Mouse (Mus musculus) hindbrain, embryonic 13.5 days (tissue): ENCODE results near the gene Cyp4x1. TPM values are rescaled to one million over a fixed set of nuclear protein-coding genes. Genes with fewer than 3 reads are reported as not detected.

Experiments used
- ATAC-seq: fragments of 200-750 bp; cut with Nextera tagmentation; 2 replicates; pipeline ENCODE4 v1.8.0; 2017; ENCODE audit warnings: moderate TSS enrichment; ENCODE audit not compliant: low FRiP score
- H3K27ac ChIP-seq: fragments of 300-500 bp; sonication (generic); 2 replicates; pipeline ENCODE4 v1.5.1; 2015; ENCODE audit warnings: inconsistent platforms, mild to moderate bottlenecking, moderate library complexity
- H3K27me3 ChIP-seq: fragments of 300-500 bp; sonication (generic); 2 replicates; pipeline ENCODE4 v1.6.1; 2015; ENCODE audit warnings: mild to moderate bottlenecking, inconsistent platforms
- H3K36me3 ChIP-seq: fragments of 300-500 bp; sonication (generic); 2 replicates; pipeline ENCODE4 v1.6.1; 2015; ENCODE audit warnings: mild to moderate bottlenecking, inconsistent platforms
- H3K4me1 ChIP-seq: fragments of 300-500 bp; sonication (generic); replicated peaks from 2 replicates; pipeline ENCODE4 v1.6.1; 2015; ENCODE audit warnings: inconsistent platforms
- H3K4me2 ChIP-seq: fragments of 300-500 bp; sonication (generic); 2 replicates; pipeline ENCODE4 v1.6.1; 2015; ENCODE audit warnings: inconsistent platforms, mild to moderate bottlenecking, moderate library complexity
- H3K4me3 ChIP-seq: fragments of 300-500 bp; sonication (generic); 2 replicates; pipeline ENCODE4 v1.5.1; 2015; ENCODE audit warnings: mild to moderate bottlenecking, inconsistent platforms
- H3K9ac ChIP-seq: fragments of 300-500 bp; sonication (generic); 2 replicates; pipeline ENCODE4 v1.6.1; 2015; ENCODE audit warnings: mild to moderate bottlenecking, inconsistent platforms
- H3K9me3 ChIP-seq: fragments of 300-500 bp; sonication (generic); 2 replicates; pipeline ENCODE4 v1.6.1; 2016; ENCODE audit warnings: inconsistent platforms
- WGBS: fragments of 180-500 bp; shearing (Covaris S2); methylation state at CpG from one replicate; pipeline ENCODE4 v1.1.7; 2015; 5-methylcytosine and 5-hydroxymethylcytosine counted together
- polyA plus RNA-seq: library from polyadenylated mRNA; unstranded; fragments of >200 nt; fragmentation: Nextera tagmentation; extraction: Ambion mirVana; gene quantifications from 2 replicates; pipeline ENCODE4 v1.2.1, GENCODE M21; 2015

The Cyp4x1 gene
- polyA plus RNA-seq, 1 experiment from 2014 or later, result 5.9 TPM

GRCm38 (mm10) chr4:115086763-115087415, 47.2 kb downstream of the Cyp4x1 start:
- no peak overlapping the region for H3K27ac ChIP-seq
- peaks cover 68% of the 10 kb centered on the region for H3K27me3 ChIP-seq
- no peak overlapping the region for H3K9ac ChIP-seq
- no peaks in the 10 kb centered on the region for H3K36me3 ChIP-seq
- H3K9me3 ChIP-seq, result no peaks in the 10 kb centered on the region
- 41% methylated on average over 3 of the region's 3 CpGs for WGBS
- H3K4me3 ChIP-seq, result no peak overlapping the region
- no peak overlapping the region for H3K4me2 ChIP-seq
- no peaks in the 10 kb centered on the region for H3K4me1 ChIP-seq
- ATAC-seq, result no peak

- H3K9me3 ChIP-seq, result no peaks in the 10 kb centered on the region
- 70% methylated on average over 4 of the region's 4 CpGs for WGBS
These were observed 47.8 kb downstream of the Cyp4x1 start for GRCm38 (mm10) chr4:115086257-115086656.

GRCm38 (mm10) chr4:115085522-115086095, 48.5 kb downstream of the Cyp4x1 start:
- peaks cover 72% of the 10 kb centered on the region for H3K27me3 ChIP-seq
- H3K9me3 ChIP-seq, result no peaks in the 10 kb centered on the region
- no peak overlapping the region for H3K4me2 ChIP-seq
- no peak overlapping the region for H3K4me3 ChIP-seq
- 24% methylated on average over 6 of the region's 6 CpGs for WGBS
- ATAC-seq, result peak; percentile 22; the same call in 1 of the 2 replicates
- H3K27ac ChIP-seq, result no peak overlapping the region
- H3K36me3 ChIP-seq, result no peaks in the 10 kb centered on the region
- no peaks in the 10 kb centered on the region for H3K4me1 ChIP-seq
- H3K9ac ChIP-seq, result no peak overlapping the region

More at GRCm38 (mm10) chr4:115086257-115086656, 47.8 kb downstream of the Cyp4x1 start:
- H3K9ac ChIP-seq, result no peak overlapping the region
- H3K27ac ChIP-seq, result no peak overlapping the region
- H3K4me3 ChIP-seq, result no peak overlapping the region
- H3K4me1 ChIP-seq, result no peaks in the 10 kb centered on the region
- no peak for ATAC-seq
- peaks cover 73% of the 10 kb centered on the region for H3K27me3 ChIP-seq
- H3K36me3 ChIP-seq, result no peaks in the 10 kb centered on the region
- H3K4me2 ChIP-seq, result no peak overlapping the region

DNA sequence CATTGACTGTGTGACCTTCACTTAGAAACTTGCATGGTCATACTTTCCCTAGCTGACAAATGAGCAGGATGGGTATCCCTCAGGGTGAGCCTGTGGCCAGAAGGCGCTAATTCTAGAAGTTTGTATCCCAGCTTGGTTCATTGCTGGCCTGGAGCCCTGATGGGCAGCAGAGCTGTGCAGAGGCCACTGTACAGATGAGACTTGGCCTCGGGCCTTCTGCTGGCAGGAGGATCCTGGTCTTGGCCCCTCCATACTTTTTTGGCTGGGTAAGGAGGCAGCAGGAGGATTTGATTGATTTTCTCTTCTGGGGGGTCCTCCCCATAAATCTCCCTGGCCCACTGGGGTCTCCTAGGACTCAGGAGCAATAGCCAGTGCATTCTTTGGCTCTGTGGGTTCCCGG, 51.0 kb downstream of the Cyp4x1 start:
- WGBS, result 81% methylated on average over 3 of the region's 3 CpGs

GRCm38 (mm10) chr4:115079821-115080349, 54.2 kb downstream of the Cyp4x1 start:
- Histone ChIP-seq H3K27me3 (peaks cover 49% of the 10 kb centered on the region), H3K4me1 (peaks cover 20% of the 10 kb centered on the region), H3K4me3 (no peak overlapping the region), H3K4me2 (no peak overlapping the region), H3K9me3 (no peaks in the 10 kb centered on the region), H3K27ac (peak overlapping the region; percentile 52), H3K36me3 (no peaks in the 10 kb centered on the region), H3K9ac (peak overlapping the region; percentile 55)
- 12% methylated on average over 5 of the region's 5 CpGs for WGBS
- peak; percentile 18; the same call in 1 of the 2 replicates for ATAC-seq

More for the DNA sequence above, 51.0 kb downstream of the Cyp4x1 start:
- H3K4me1 ChIP-seq, result peaks cover 20% of the 10 kb centered on the region
- no peak overlapping the region for H3K4me3 ChIP-seq
- peaks cover 48% of the 10 kb centered on the region for H3K27me3 ChIP-seq
- H3K36me3 ChIP-seq, result no peaks in the 10 kb centered on the region
- ATAC-seq, result no peak
- H3K9me3 ChIP-seq, result no peaks in the 10 kb centered on the region
- H3K9ac ChIP-seq, result no peak overlapping the region
- no peak overlapping the region for H3K4me2 ChIP-seq
- H3K27ac ChIP-seq, result no peak overlapping the region

GRCm38 (mm10) chr4:115078892-115079820, 54.9 kb downstream of the Cyp4x1 start:
- H3K4me1 ChIP-seq, result peaks cover 20% of the 10 kb centered on the region
- H3K27ac ChIP-seq, result peak overlapping the region; percentile 52
- H3K4me2 ChIP-seq, result 0 out of 2 replicates have a peak overlapping the region, but pooled peaks have one; percentile 6
- H3K9ac ChIP-seq, result peak overlapping the region; percentile 55
- no peaks in the 10 kb centered on the region for H3K9me3 ChIP-seq
- WGBS, result 15% methylated on average over 10 of the region's 10 CpGs
- ATAC-seq, result peak; percentile 86
- H3K4me3 ChIP-seq, result no peak overlapping the region
- H3K36me3 ChIP-seq, result no peaks in the 10 kb centered on the region
- peaks cover 48% of the 10 kb centered on the region for H3K27me3 ChIP-seq

DNA sequence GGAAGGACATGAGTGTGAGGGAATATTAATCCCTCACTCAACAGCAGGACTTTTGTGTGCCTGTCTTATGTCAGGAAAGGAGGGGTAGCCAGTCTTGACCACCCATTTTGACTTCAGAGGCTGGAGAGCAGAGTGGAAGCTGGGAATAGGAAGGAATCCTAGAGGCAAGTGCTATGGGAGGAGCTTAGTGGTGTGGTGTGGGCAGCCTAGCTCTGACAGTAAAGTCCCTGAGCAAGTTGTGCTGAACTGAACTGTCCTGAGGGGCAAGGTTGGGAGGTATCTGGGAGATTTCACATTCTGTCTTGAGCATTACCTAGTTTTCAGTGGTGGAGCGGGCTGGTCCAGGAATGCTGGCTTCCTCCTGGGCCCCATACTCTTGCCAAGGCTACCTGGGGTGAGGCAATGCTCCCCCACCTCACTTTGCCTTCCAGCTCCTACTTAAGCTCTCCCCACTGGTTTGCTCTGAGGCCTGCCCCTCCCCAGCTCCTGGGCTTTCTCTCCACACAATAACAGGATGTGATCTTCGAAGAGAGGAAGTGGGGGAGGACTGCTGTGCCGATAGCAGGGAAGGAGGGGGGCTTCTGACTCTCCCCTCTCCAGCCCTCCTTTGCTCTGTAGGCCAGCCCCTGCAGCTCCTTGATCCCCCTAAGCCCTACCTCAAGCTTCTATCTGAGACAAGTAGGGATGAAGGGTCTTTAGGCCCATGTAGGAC, 58.7 kb downstream of the Cyp4x1 start:
- Histone ChIP-seq H3K4me2 (no peak overlapping the region), H3K27me3 (peaks cover 32% of the 10 kb centered on the region), H3K27ac (0 out of 2 replicates have a peak overlapping the region, but pooled peaks have one; percentile 12), H3K4me3 (no peak overlapping the region), H3K4me1 (peaks cover 20% of the 10 kb centered on the region), H3K36me3 (no peaks in the 10 kb centered on the region), H3K9me3 (no peaks in the 10 kb centered on the region), H3K9ac (no peak overlapping the region)
- 34% methylated on average over 3 of the region's 3 CpGs for WGBS
- ATAC-seq, result no peak

DNA sequence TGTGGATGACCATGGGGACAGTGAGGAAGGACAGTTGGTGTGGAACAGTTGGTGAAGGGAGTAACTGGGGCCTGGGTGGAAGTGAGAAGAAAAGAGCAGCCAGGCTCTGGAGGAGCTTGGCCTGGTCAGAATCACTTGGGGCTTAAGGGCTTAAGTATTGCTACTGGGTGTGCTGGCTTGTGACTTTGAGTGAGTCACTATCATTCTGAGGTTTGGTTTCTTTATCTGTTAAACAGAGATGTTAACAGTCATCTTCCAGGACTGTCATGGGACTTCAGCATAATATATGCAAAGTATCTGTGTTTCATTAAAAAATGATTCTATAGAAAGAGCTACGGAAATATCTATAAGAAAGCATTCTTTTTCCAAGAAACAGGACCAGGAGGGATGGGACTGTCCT, 59.3 kb downstream of the Cyp4x1 start:
- H3K4me2 ChIP-seq, result no peak overlapping the region
- H3K4me1 ChIP-seq, result peaks cover 16% of the 10 kb centered on the region
- H3K27ac ChIP-seq, result no peak overlapping the region
- H3K27me3 ChIP-seq, result peaks cover 32% of the 10 kb centered on the region
- ATAC-seq, result no peak
- 93% methylated on average over 1 of the region's 1 CpGs for WGBS
- H3K9ac ChIP-seq, result no peak overlapping the region
- no peaks in the 10 kb centered on the region for H3K36me3 ChIP-seq
- no peaks in the 10 kb centered on the region for H3K9me3 ChIP-seq
- H3K4me3 ChIP-seq, result no peak overlapping the region

DNA sequence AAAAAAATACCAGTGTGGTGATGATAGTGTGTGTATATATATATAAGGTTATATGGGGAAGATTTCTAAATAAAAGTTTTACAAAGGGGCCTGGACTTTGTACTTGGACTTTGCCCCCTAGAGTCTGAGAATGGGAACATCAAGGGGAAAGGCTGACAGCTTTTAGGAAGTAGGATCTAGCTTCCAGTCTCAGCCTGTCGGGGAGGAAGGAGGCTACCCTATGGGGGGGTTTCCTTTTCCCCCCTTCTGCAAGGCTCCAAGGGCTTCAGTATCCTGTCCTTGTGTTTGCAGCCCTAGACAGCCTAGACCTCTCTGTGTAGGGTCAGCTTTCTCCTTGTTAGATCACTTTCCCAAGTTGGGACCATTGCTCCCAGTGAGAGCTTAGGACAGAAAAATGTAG, 62.4 kb downstream of the Cyp4x1 start:
- no peaks in the 10 kb centered on the region for H3K36me3 ChIP-seq
- no peak overlapping the region for H3K4me2 ChIP-seq
- no peaks in the 10 kb centered on the region for H3K4me1 ChIP-seq
- no peak for ATAC-seq
- no peak overlapping the region for H3K9ac ChIP-seq
- no peak overlapping the region for H3K27ac ChIP-seq
- H3K9me3 ChIP-seq, result no peaks in the 10 kb centered on the region
- H3K4me3 ChIP-seq, result no peak overlapping the region
- WGBS, result 40% methylated on average over 1 of the region's 1 CpGs
- peaks cover 49% of the 10 kb centered on the region for H3K27me3 ChIP-seq

DNA sequence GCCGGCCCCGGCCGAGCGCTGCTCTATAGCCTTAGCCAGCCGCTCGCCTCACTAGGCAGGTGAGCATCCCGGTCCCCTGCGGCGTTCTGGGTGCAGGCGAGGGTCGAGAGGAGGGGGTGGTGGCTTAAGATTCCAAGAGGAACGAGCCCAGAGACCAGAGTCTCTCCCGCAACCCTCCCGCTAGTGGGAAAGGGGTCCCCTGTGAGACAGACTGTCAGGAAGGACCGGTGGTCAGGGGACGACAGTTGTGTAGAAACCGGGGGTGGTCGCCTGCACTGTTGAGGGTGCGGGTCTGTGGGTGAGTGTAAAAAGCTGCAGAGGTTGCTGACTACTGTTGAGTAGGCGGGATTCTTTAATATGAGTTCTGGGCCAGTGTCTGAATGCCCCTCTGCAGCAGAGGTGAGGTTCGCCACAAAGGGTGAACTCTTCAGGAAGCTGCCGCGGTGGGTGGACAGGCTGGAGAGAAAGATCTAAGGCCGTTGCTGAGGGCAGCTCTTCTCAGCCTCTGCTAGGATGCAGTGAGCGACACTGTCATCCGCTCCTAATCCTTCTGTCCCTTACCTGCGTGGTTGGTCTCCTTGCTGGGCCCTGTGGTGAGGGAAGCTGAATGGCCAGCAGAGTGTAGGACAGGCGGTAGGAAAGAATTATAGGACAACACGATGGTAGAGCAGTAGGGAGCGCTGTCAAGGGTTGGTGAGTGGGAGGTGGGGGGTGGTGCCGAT, 70.4 kb downstream of the Cyp4x1 start:
- peak overlapping the region; percentile 50 for H3K4me3 ChIP-seq
- ATAC-seq, result peak; percentile 1; the same call in 1 of the 2 replicates
- under 1% methylated on average over 31 of the region's 31 CpGs for WGBS
- H3K27me3 ChIP-seq, result peaks cover 95% of the 10 kb centered on the region
- no peaks in the 10 kb centered on the region for H3K9me3 ChIP-seq
- H3K27ac ChIP-seq, result peak overlapping the region; percentile 23; the same call in 1 of the 2 replicates
- H3K4me1 ChIP-seq, result peaks cover 22% of the 10 kb centered on the region
- peak overlapping the region; percentile 71 for H3K9ac ChIP-seq
- H3K36me3 ChIP-seq, result no peaks in the 10 kb centered on the region
- peak overlapping the region; percentile 90 for H3K4me2 ChIP-seq

DNA sequence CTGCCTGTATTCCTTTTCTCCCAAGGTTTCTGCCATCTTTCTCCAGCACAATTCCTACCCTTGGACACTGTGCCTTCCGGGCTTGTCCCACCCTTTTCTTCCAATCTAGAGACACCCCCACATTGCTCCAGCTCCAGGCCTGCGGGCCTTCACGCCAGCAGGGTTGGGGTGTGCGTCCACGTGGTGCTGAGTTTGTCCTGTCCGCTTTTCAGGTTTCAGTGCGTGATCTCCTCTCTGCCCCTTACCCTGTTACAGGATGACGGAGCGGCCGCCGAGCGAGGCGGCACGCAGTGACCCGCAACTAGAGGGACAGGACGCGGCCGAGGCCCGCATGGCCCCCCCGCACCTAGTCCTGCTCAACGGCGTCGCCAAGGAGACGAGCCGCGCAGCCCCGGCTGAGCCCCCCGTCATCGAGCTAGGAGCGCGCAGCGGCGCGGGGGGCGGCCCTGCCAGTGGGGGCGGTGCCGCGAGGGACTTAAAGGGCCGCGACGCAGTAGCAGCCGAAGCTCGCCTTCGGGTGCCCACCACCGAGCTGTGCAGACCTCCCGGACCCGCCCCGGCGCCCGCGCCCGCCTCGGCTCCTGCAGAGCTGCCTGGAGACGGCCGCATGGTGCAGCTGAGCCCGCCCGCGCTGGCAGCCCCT, 71.1 kb downstream of the Cyp4x1 start:
- peaks cover 22% of the 10 kb centered on the region for H3K4me1 ChIP-seq
- peak; percentile 83 for ATAC-seq
- H3K36me3 ChIP-seq, result no peaks in the 10 kb centered on the region
- peaks cover 95% of the 10 kb centered on the region for H3K27me3 ChIP-seq
- H3K9ac ChIP-seq, result peak overlapping the region; percentile 71
- H3K4me2 ChIP-seq, result peak overlapping the region; percentile 90
- H3K9me3 ChIP-seq, result no peaks in the 10 kb centered on the region
- peak overlapping the region; percentile 50 for H3K4me3 ChIP-seq
- under 1% methylated on average over 53 of the region's 58 CpGs for WGBS
- H3K27ac ChIP-seq, result peak overlapping the region; percentile 52
